Mouse (Mus musculus) gastrocnemius, postnatal 4 days (tissue): ENCODE measurements at regions not wholly inside any gene's neighbourhood (a gene's known extent, or its start where the extent isn't known, plus 50 kb on each side); places are given as distances from the start of the nearest gene placed in this dataset.

Experiments used
- DNase-seq, 2 experiments: peaks; one replicate each; pipeline ENCODE4 v3.0.0; 2021 to 2022; ENCODE audit warnings: low spot score in 2 of 2, mixed read lengths in 2 of 2

GRCm38 (mm10) chr13:97566071-97566470 is 194.4 kb downstream of the Gm10260 start:
- DNase-seq = peak in 1 of 2 experiments; percentile 28

- no peak for DNase-seq
Observed at GRCm38 (mm10) chr13:97562241-97562640, 198.2 kb downstream of the Gm10260 start.

GRCm38 (mm10) chr13:97560789-97561188 is 199.6 kb downstream of the Gm10260 start:
- no peak for DNase-seq

- DNase-seq = no peak
Observed at GRCm38 (mm10) chr13:97559611-97560385, 200.6 kb downstream of the Gm10260 start.

GRCm38 (mm10) chr13:97558884-97559283 is 201.5 kb downstream of the Gm10260 start:
- no peak for DNase-seq

GRCm38 (mm10) chr13:97555312-97555711 is 205.1 kb downstream of the Gm10260 start:
- no peak for DNase-seq

GRCm38 (mm10) chr13:97554601-97555000 is 205.8 kb downstream of the Gm10260 start:
- no peak for DNase-seq

- no peak for DNase-seq
Observed at GRCm38 (mm10) chr13:97552236-97552635, 208.2 kb downstream of the Gm10260 start.

- DNase-seq = no peak
Observed at GRCm38 (mm10) chr13:97550880-97551279, 209.6 kb downstream of the Gm10260 start.

GRCm38 (mm10) chr13:97550172-97550571 is 210.3 kb downstream of the Gm10260 start:
- no peak for DNase-seq

GRCm38 (mm10) chr13:97549384-97549783 is 211.0 kb downstream of the Gm10260 start:
- no peak for DNase-seq

- DNase-seq = peak in 1 of 2 experiments; percentile 48
Observed at GRCm38 (mm10) chr13:97548527-97548977, 211.9 kb downstream of the Gm10260 start.

- DNase-seq = no peak
Observed at GRCm38 (mm10) chr13:97546936-97547335, 213.5 kb downstream of the Gm10260 start.

- no peak for DNase-seq
Observed at GRCm38 (mm10) chr13:97545971-97546454, 214.4 kb downstream of the Gm10260 start.

- DNase-seq = no peak
Observed at GRCm38 (mm10) chr13:97539686-97540085, 220.7 kb downstream of the Gm10260 start.

- no peak for DNase-seq
Observed at GRCm38 (mm10) chr13:97538441-97538840, 222.0 kb downstream of the Gm10260 start.

- no peak for DNase-seq
Observed at GRCm38 (mm10) chr13:97537686-97538085, 222.7 kb downstream of the Gm10260 start.

GRCm38 (mm10) chr13:97537206-97537605 is 223.2 kb downstream of the Gm10260 start:
- DNase-seq = no peak

- no peak for DNase-seq
Observed at GRCm38 (mm10) chr13:97533896-97534666, 226.4 kb downstream of the Gm10260 start.

- no peak for DNase-seq
Observed at GRCm38 (mm10) chr13:97531181-97531580, 229.3 kb downstream of the Gm10260 start.

- no peak for DNase-seq
Observed at GRCm38 (mm10) chr13:97530570-97530969, 229.9 kb downstream of the Gm10260 start.

GRCm38 (mm10) chr13:97527958-97528357 is 232.5 kb downstream of the Gm10260 start:
- DNase-seq = no peak
